Mouse (Mus musculus): Measurements from ENCODE around the gene Thyn1.

DNA sequence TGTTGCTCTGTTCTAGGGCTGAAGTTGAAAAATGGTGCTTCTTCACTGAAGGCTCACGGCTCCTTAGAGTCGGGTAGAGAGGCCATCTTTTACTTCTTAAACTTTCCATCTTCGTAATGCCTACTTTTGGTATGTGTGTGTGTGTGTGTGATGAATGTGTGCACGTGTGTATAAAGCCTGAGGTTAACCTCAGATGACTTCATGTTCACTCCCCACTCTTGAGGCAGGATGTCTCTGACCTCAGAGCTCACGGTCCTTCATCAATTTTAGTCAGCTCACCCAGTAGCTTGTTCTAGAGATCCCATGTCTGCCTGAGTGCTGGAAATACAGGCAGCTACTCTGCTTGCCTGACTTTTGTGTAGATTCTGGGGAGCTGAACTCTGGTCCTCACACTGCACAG lies 44.4 kb downstream of the Thyn1 start:
- TF ChIP-seq POLR2A (IDR thresholded peaks at IDR 0.05; ENCODE audit: insufficient read depth, low read depth, low read length) (no peak), CTCF (IDR thresholded peaks at IDR 0.05) (no peak), EP300 (IDR thresholded peaks at IDR 0.05; ENCODE audit: insufficient read depth, low read depth, low read length) (no peak)
